Mouse (Mus musculus) limb, embryonic 14.5 days (tissue): ENCODE measurements around the gene Gm12185. TPM values are rescaled to one million over a fixed set of nuclear protein-coding genes. Genes with fewer than 3 reads are reported as not detected.

ENCODE experiments used
- ATAC-seq: fragments of 200-750 bp; cut with Nextera tagmentation; 2 replicates; pipeline ENCODE4 v1.8.0; 2017; ENCODE audit warnings: low read depth, moderate number of reproducible peaks, moderate TSS enrichment; ENCODE audit not compliant: low FRiP score
- DNase-seq: peaks from one replicate; pipeline ENCODE4 v3.0.0-alpha.2; 2015; ENCODE audit warnings: low spot score
- H3K27ac ChIP-seq: fragments of 300-500 bp; sonication (generic); replicated peaks from 2 replicates; pipeline ENCODE4 v1.5.1; 2014; ENCODE audit warnings: low read depth, mild to moderate bottlenecking, low read length, moderate library complexity, mixed read lengths
- H3K27me3 ChIP-seq: fragments of 300-500 bp; sonication (generic); 2 replicates; pipeline ENCODE4 v1.6.1; 2014; ENCODE audit warnings: low read length, mixed read lengths; ENCODE audit not compliant: control insufficient read depth, insufficient read depth
- H3K36me3 ChIP-seq: fragments of 300-500 bp; sonication (generic); 2 replicates; pipeline ENCODE4 v1.6.1; 2014; ENCODE audit warnings: mild to moderate bottlenecking, low read length, moderate library complexity, mixed read lengths; ENCODE audit not compliant: control insufficient read depth, insufficient read depth
- H3K4me1 ChIP-seq: fragments of 300-500 bp; sonication (generic); 2 replicates; pipeline ENCODE4 v1.6.1; 2014; ENCODE audit warnings: antibody characterized with exemption, low read length, mixed read lengths; ENCODE audit not compliant: control insufficient read depth, insufficient read depth
- H3K4me2 ChIP-seq: fragments of 300-500 bp; sonication (generic); replicated peaks from 2 replicates; pipeline ENCODE4 v1.6.1; 2014; ENCODE audit warnings: low read depth, mild to moderate bottlenecking, low read length, moderate library complexity; ENCODE audit not compliant: severe bottlenecking
- H3K4me3 ChIP-seq: fragments of 300-500 bp; sonication (generic); replicated peaks from 2 replicates; pipeline ENCODE4 v1.5.1; 2014; ENCODE audit warnings: low read length
- H3K9ac ChIP-seq: fragments of 300-500 bp; sonication (generic); 2 replicates; pipeline ENCODE4 v1.6.1; 2014; ENCODE audit warnings: mild to moderate bottlenecking, low read depth, low read length, moderate library complexity; ENCODE audit not compliant: severe bottlenecking
- H3K9me3 ChIP-seq: fragments of 300-500 bp; sonication (generic); 2 replicates; pipeline ENCODE4 v1.6.1; 2016; ENCODE audit warnings: low read length; ENCODE audit not compliant: control insufficient read depth
- POLR2A ChIP-seq: fragments of 200-500 bp; IDR thresholded peaks from 2 replicates; pipeline ENCODE4 v1.8.0; 2012; ENCODE audit warnings: inconsistent platforms, mild to moderate bottlenecking, moderate library complexity, borderline replicate concordance; ENCODE audit not compliant: insufficient read depth, insufficient read length; ENCODE audit errors: extremely low read depth
- WGBS: fragments of 180-500 bp; shearing (Covaris S2); extraction: QIAGEN DNeasy Blood & Tissue Kit; methylation state at CpG from one replicate; pipeline ENCODE4 v1.1.7; 2014; 5-methylcytosine and 5-hydroxymethylcytosine counted together
- polyA plus RNA-seq, 2 experiments: library from polyadenylated mRNA; depleted of rRNA in 1 of 2; stranded (reverse) in 1 of 2; unstranded in 1 of 2; fragments of >200 nt; fragmentation: Nextera tagmentation in 1 of 2; extraction: Ambion mirVana in 1 of 2; gene quantifications; 2 replicates each; pipeline versions ENCODE4 v1.2.1 to v1.2.3; 2012 to 2014

Gene Gm12185
- polyA plus RNA-seq, 2 experiments: 0.04 to 0.06 TPM

- H3K36me3 ChIP-seq: no peaks in the 10 kb centered on the region
- TF ChIP-seq POLR2A: no peak
- DNase-seq: no peak
- ATAC-seq: no peak
- no peaks in the 10 kb centered on the region for H3K27me3 ChIP-seq
- no peaks in the 10 kb centered on the region for H3K4me1 ChIP-seq
- H3K4me2 ChIP-seq: no peak overlapping the region
- WGBS: 91% methylated on average over 9 of the region's 9 CpGs
- no peak overlapping the region for H3K9ac ChIP-seq
- H3K9me3 ChIP-seq: no peaks in the 10 kb centered on the region
- H3K4me3 ChIP-seq: no peak overlapping the region
- no peak overlapping the region for H3K27ac ChIP-seq
These were observed 125.5 kb downstream of the Gm12185 start for GRCm38 (mm10) chr11:48866481-48866880.

GRCm38 (mm10) chr11:48863808-48864207, 128.2 kb downstream of the Gm12185 start:
- H3K4me1 ChIP-seq: no peaks in the 10 kb centered on the region
- H3K9ac ChIP-seq: no peak overlapping the region
- H3K9me3 ChIP-seq: no peaks in the 10 kb centered on the region
- H3K4me2 ChIP-seq: no peak overlapping the region
- DNase-seq: no peak
- no peaks in the 10 kb centered on the region for H3K36me3 ChIP-seq
- 82% methylated on average over 3 of the region's 3 CpGs for WGBS
- no peak overlapping the region for H3K4me3 ChIP-seq
- ATAC-seq: no peak
- H3K27ac ChIP-seq: no peak overlapping the region
- 0 out of 2 replicates have a peak, but pooled peaks cover 7% of the 10 kb centered on the region for H3K27me3 ChIP-seq
- no peak for TF ChIP-seq POLR2A

- H3K9me3 ChIP-seq: no peaks in the 10 kb centered on the region
- no peak for TF ChIP-seq POLR2A
- 84% methylated on average over 1 of the region's 1 CpGs for WGBS
- 0 out of 2 replicates have a peak, but pooled peaks cover 7% of the 10 kb centered on the region for H3K27me3 ChIP-seq
- H3K27ac ChIP-seq: no peak overlapping the region
- ATAC-seq (no peak), DNase-seq (no peak)
- no peak overlapping the region for H3K9ac ChIP-seq
- H3K36me3 ChIP-seq: no peaks in the 10 kb centered on the region
- peaks cover 5% of the 10 kb centered on the region; the same call in 1 of the 2 replicates for H3K4me1 ChIP-seq
- H3K4me3 ChIP-seq: no peak overlapping the region
- no peak overlapping the region for H3K4me2 ChIP-seq
These were observed 129.2 kb downstream of the Gm12185 start for GRCm38 (mm10) chr11:48862784-48863319.

GRCm38 (mm10) chr11:48859014-48859413, 133.0 kb downstream of the Gm12185 start:
- Histone ChIP-seq H3K36me3 (no peaks in the 10 kb centered on the region), H3K4me1 (peaks cover 14% of the 10 kb centered on the region), H3K4me3 (peak overlapping the region; percentile 55; the same call in 1 of the 2 replicates), H3K27ac (no peak overlapping the region), H3K27me3 (0 out of 2 replicates have a peak, but pooled peaks cover 7% of the 10 kb centered on the region), H3K9ac (0 out of 2 replicates have a peak overlapping the region, but pooled peaks have one; percentile 2), H3K4me2 (peak overlapping the region; percentile 46), H3K9me3 (no peaks in the 10 kb centered on the region)
- no peak for TF ChIP-seq POLR2A
- ATAC-seq (no peak), DNase-seq (peak; percentile 91)
- WGBS: under 1% methylated on average over 6 of the region's 6 CpGs

Other genes with a start within 250 kb of the Gm12185 start
- gene Rack1, start 191.9 kb downstream of the Gm12185 start, polyA plus RNA-seq (2012; rRNA removed): 2,038 and 2,666 TPM in 2 replicates
- gene Rack1, start 191.9 kb downstream of the Gm12185 start, polyA plus RNA-seq (2014; fragmentation: Nextera tagmentation; extraction: Ambion mirVana): 939 and 995 TPM in 2 replicates
- 51.5 and 52.4 TPM in 2 replicates for gene Trim41, start 174.9 kb downstream of the Gm12185 start, polyA plus RNA-seq (2012; rRNA removed)
- 5.5 and 7.0 TPM in 2 replicates for gene Trim41, start 174.9 kb downstream of the Gm12185 start, polyA plus RNA-seq (2014; fragmentation: Nextera tagmentation; extraction: Ambion mirVana)
- 2.6 and 2.9 TPM in 2 replicates for gene Trim7, start 166.1 kb downstream of the Gm12185 start, polyA plus RNA-seq (2012; rRNA removed)
- 1.2 and 2.0 TPM in 2 replicates for gene Trim7, start 166.1 kb downstream of the Gm12185 start, polyA plus RNA-seq (2014; fragmentation: Nextera tagmentation; extraction: Ambion mirVana)
- gene Gm12184, start 165.6 kb downstream of the Gm12185 start, polyA plus RNA-seq (2012; rRNA removed): 42.1 and 55.1 TPM in 2 replicates
- gene Gm12184, start 165.6 kb downstream of the Gm12185 start, polyA plus RNA-seq (2014; fragmentation: Nextera tagmentation; extraction: Ambion mirVana): 7.9 and 14.8 TPM in 2 replicates
- 3.7 and 4.1 TPM in 2 replicates for gene Irgm1, start 120.5 kb downstream of the Gm12185 start, polyA plus RNA-seq (2012; rRNA removed)
- gene Irgm1, start 120.5 kb downstream of the Gm12185 start, polyA plus RNA-seq (2014; fragmentation: Nextera tagmentation; extraction: Ambion mirVana): 4.5 and 5.5 TPM in 2 replicates
- 0.16 and 0.19 TPM in 2 replicates for gene Gm5431, start 90.0 kb downstream of the Gm12185 start, polyA plus RNA-seq (2012; rRNA removed)
- 0.12 and 0.22 TPM in 2 replicates for gene Gm5431, start 90.0 kb downstream of the Gm12185 start, polyA plus RNA-seq (2014; fragmentation: Nextera tagmentation; extraction: Ambion mirVana)
- gene Psme2b, start 46.0 kb downstream of the Gm12185 start, polyA plus RNA-seq (2012; rRNA removed): 0.86 and 0.88 TPM in 2 replicates
- gene Psme2b, start 46.0 kb downstream of the Gm12185 start, polyA plus RNA-seq (2014; fragmentation: Nextera tagmentation; extraction: Ambion mirVana): 2.8 and 3.0 TPM in 2 replicates
- 0.05 and 0.06 TPM in 2 replicates for gene Olfr56, start 13.3 kb downstream of the Gm12185 start, polyA plus RNA-seq (2012; rRNA removed)
- not detected in 2 replicates for gene Olfr56, start 13.3 kb downstream of the Gm12185 start, polyA plus RNA-seq (2014; fragmentation: Nextera tagmentation; extraction: Ambion mirVana)
- 0.11 and 0.24 TPM in 2 replicates for gene 9930111J21Rik1, start 12.8 kb downstream of the Gm12185 start, polyA plus RNA-seq (2012; rRNA removed)
- gene 9930111J21Rik1, start 12.8 kb downstream of the Gm12185 start, polyA plus RNA-seq (2014; fragmentation: Nextera tagmentation; extraction: Ambion mirVana): 0.36 and 0.37 TPM in 2 replicates
- 0.10 and 0.15 TPM in 2 replicates for gene Tgtp1, start 1.9 kb upstream of the Gm12185 start, polyA plus RNA-seq (2012; rRNA removed)
- gene Tgtp1, start 1.9 kb upstream of the Gm12185 start, polyA plus RNA-seq (2014; fragmentation: Nextera tagmentation; extraction: Ambion mirVana): not detected in 2 replicates
- gene 9930111J21Rik2, start 59.0 kb upstream of the Gm12185 start, polyA plus RNA-seq (2012; rRNA removed): 0.24 and 0.50 TPM in 2 replicates
- 0.12 and 0.64 TPM in 2 replicates for gene 9930111J21Rik2, start 59.0 kb upstream of the Gm12185 start, polyA plus RNA-seq (2014; fragmentation: Nextera tagmentation; extraction: Ambion mirVana)
- 0.09 and 0.12 TPM in 2 replicates for gene Tgtp2, start 72.0 kb upstream of the Gm12185 start, polyA plus RNA-seq (2012; rRNA removed)
- 0.18 and 0.33 TPM in 2 replicates for gene Tgtp2, start 72.0 kb upstream of the Gm12185 start, polyA plus RNA-seq (2014; fragmentation: Nextera tagmentation; extraction: Ambion mirVana)
- gene Ifi47, start 84.4 kb upstream of the Gm12185 start, polyA plus RNA-seq (2012; rRNA removed): 0.83 and 1.0 TPM in 2 replicates
- gene Ifi47, start 84.4 kb upstream of the Gm12185 start, polyA plus RNA-seq (2014; fragmentation: Nextera tagmentation; extraction: Ambion mirVana): 0.72 and 1.2 TPM in 2 replicates
- gene Olfr1396, start 122.6 kb upstream of the Gm12185 start, polyA plus RNA-seq (2012; rRNA removed): 0.10 and 0.14 TPM in 2 replicates
- gene Olfr1396, start 122.6 kb upstream of the Gm12185 start, polyA plus RNA-seq (2014; fragmentation: Nextera tagmentation; extraction: Ambion mirVana): 0.11 TPM in 1 of 2 replicates, not detected in the other
- gene Olfr1395, start 150.0 kb upstream of the Gm12185 start, polyA plus RNA-seq (2012; rRNA removed): not detected in 2 replicates
- not detected in 2 replicates for gene Olfr1395, start 150.0 kb upstream of the Gm12185 start, polyA plus RNA-seq (2014; fragmentation: Nextera tagmentation; extraction: Ambion mirVana)
- not detected in 2 replicates for gene Olfr1394, start 162.2 kb upstream of the Gm12185 start, polyA plus RNA-seq (2012; rRNA removed)
- gene Olfr1394, start 162.2 kb upstream of the Gm12185 start, polyA plus RNA-seq (2014; fragmentation: Nextera tagmentation; extraction: Ambion mirVana): not detected in 2 replicates
- gene Btnl9, start 194.9 kb upstream of the Gm12185 start, polyA plus RNA-seq (2012; rRNA removed): 2.0 and 2.2 TPM in 2 replicates
- 0.58 and 1.7 TPM in 2 replicates for gene Btnl9, start 194.9 kb upstream of the Gm12185 start, polyA plus RNA-seq (2014; fragmentation: Nextera tagmentation; extraction: Ambion mirVana)
- 14.9 and 22.1 TPM in 2 replicates for gene Zfp62, start 211.1 kb upstream of the Gm12185 start, polyA plus RNA-seq (2012; rRNA removed)
- gene Zfp62, start 211.1 kb upstream of the Gm12185 start, polyA plus RNA-seq (2014; fragmentation: Nextera tagmentation; extraction: Ambion mirVana): 38.0 and 43.1 TPM in 2 replicates